Mouse (Mus musculus) G1E (cell line): ENCODE results near the gene Rab39. TPM values are rescaled to one million over a fixed set of nuclear protein-coding genes. Genes with fewer than 3 reads are reported as not detected.

Experiments used
- ATAC-seq: 2 replicates; pipeline ENCODE4 v1.8.0; 2016; ENCODE audit warnings: mild to moderate bottlenecking; ENCODE audit not compliant: insufficient number of reproducible peaks, poor library complexity, low FRiP score, severe bottlenecking; ENCODE audit errors: extremely low read depth
- DNase-seq: peaks from one replicate; pipeline ENCODE4 v3.0.0; 2012; ENCODE audit warnings: low spot score
- H3K27me3 ChIP-seq: 2 replicates; pipeline ENCODE4 v1.6.1; 2012; ENCODE audit warnings: mild to moderate bottlenecking, low read length, inconsistent platforms; ENCODE audit not compliant: insufficient read depth
- H3K36me3 ChIP-seq: replicated peaks from 2 replicates; pipeline ENCODE3; 2012; ENCODE audit warnings: mild to moderate bottlenecking, inconsistent platforms
- H3K4me1 ChIP-seq: 2 replicates; pipeline ENCODE4 v1.6.1; 2012; ENCODE audit warnings: low read depth, low read length, inconsistent platforms, mixed read lengths; ENCODE audit not compliant: insufficient read depth
- H3K4me3 ChIP-seq: 2 replicates; pipeline ENCODE4 v1.5.1; 2012; ENCODE audit warnings: low read depth, mild to moderate bottlenecking, inconsistent platforms, low read length, moderate library complexity, mixed read lengths
- H3K9me3 ChIP-seq: replicated peaks from 2 replicates; pipeline ENCODE4 v1.6.1; 2012; ENCODE audit warnings: inconsistent platforms
- CTCF ChIP-seq: IDR thresholded peaks from 2 replicates; pipeline ENCODE4 v1.5.1; 2012; ENCODE audit warnings: low read depth, low read length, inconsistent platforms, mixed read lengths
- GATA1 ChIP-seq: IDR thresholded peaks from 2 replicates; pipeline ENCODE4 v1.6.1; 2012; ENCODE audit warnings: borderline replicate concordance, low read length, inconsistent platforms, mixed read lengths
- GATA2 ChIP-seq: IDR thresholded peaks from 2 replicates; pipeline ENCODE4 v1.6.1; 2012; ENCODE audit warnings: low read depth, low read length, inconsistent platforms, borderline replicate concordance
- POLR2AphosphoS5 ChIP-seq: IDR thresholded peaks from 2 replicates; pipeline ENCODE4 v1.6.1; 2012; ENCODE audit warnings: low read depth, low read length, inconsistent platforms; ENCODE audit not compliant: insufficient replicate concordance
- TAL1 ChIP-seq: conservative IDR thresholded peaks from 2 replicates; pipeline ENCODE4 v1.6.1; 2012; ENCODE audit warnings: low read depth, low read length, inconsistent platforms, mixed read lengths
- polyA plus RNA-seq: library from polyadenylated mRNA; stranded (reverse); fragments of >175 nt; gene quantifications from 2 replicates; pipeline ENCODE4 v1.2.3, GENCODE M21; 2012
- total RNA-seq, 2 experiments: library from RNA; stranded (forward) in 1 of 2; stranded (reverse) in 1 of 2; fragments of 200-1000 nt in 1 of 2; fragments of >200 nt in 1 of 2; fragmentation: Nextera tagmentation in 1 of 2; gene quantifications; 2 replicates each; pipeline ENCODE4 v1.2.3; 2014 to 2017

The Rab39 gene
- total and polyA plus RNA-seq, 3 experiments: 0.11 TPM; not detected in 2

- TF ChIP-seq GATA2: no peak
- no peak for TF ChIP-seq POLR2AphosphoS5
- no peak for TF ChIP-seq CTCF
- no peak for TF ChIP-seq TAL1
- no peak for TF ChIP-seq GATA1
- Histone ChIP-seq H3K4me3 (no peak overlapping the region), H3K27me3 (peaks cover 4% of the 10 kb centered on the region; the same call in 1 of the 2 replicates), H3K9me3 (peaks cover 7% of the 10 kb centered on the region), H3K36me3 (no peaks in the 10 kb centered on the region), H3K4me1 (no peaks in the 10 kb centered on the region)
- ATAC-seq (no peak), DNase-seq (no peak)
Observed at GRCm38 (mm10) chr9:53702991-53703390, 3.0 kb downstream of the Rab39 start.

- no peak for DNase-seq
- Histone ChIP-seq H3K9me3 (no peaks in the 10 kb centered on the region), H3K27me3 (no peaks in the 10 kb centered on the region), H3K4me3 (no peak overlapping the region), H3K36me3 (no peaks in the 10 kb centered on the region), H3K4me1 (no peaks in the 10 kb centered on the region)
- ATAC-seq: no peak
- TF ChIP-seq CTCF (no peak), GATA2 (no peak), POLR2AphosphoS5 (no peak), TAL1 (no peak), GATA1 (no peak)
Observed at GRCm38 (mm10) chr9:53700496-53700895, 5.5 kb downstream of the Rab39 start.

DNA sequence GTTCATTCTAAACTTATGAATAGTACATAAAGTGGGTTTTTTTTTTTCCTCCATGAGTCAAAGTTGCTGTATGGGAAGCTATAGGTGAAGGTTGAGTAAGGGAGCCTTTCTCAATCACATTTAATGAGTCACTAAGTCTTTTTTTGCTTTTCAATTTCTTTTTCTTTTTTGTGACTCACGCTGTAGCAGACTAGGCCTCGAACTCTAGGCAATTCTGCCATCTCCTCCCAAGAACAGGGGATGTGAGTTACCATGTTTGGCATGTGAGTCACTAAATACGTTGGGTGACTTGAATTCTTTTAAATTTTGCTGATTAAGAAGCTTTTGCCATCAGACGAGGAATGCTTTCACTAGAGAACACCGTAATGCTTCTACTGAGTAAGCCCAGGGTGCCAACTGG, 10.2 kb downstream of the Rab39 start:
- Histone ChIP-seq H3K27me3 (peaks cover 3% of the 10 kb centered on the region; the same call in 1 of the 2 replicates), H3K4me3 (no peak overlapping the region), H3K9me3 (no peaks in the 10 kb centered on the region), H3K36me3 (no peaks in the 10 kb centered on the region), H3K4me1 (0 out of 2 replicates have a peak, but pooled peaks cover 2% of the 10 kb centered on the region)
- ATAC-seq (no peak), DNase-seq (no peak)
- TF ChIP-seq CTCF (no peak), POLR2AphosphoS5 (no peak), TAL1 (no peak), GATA1 (no peak), GATA2 (no peak)

DNA sequence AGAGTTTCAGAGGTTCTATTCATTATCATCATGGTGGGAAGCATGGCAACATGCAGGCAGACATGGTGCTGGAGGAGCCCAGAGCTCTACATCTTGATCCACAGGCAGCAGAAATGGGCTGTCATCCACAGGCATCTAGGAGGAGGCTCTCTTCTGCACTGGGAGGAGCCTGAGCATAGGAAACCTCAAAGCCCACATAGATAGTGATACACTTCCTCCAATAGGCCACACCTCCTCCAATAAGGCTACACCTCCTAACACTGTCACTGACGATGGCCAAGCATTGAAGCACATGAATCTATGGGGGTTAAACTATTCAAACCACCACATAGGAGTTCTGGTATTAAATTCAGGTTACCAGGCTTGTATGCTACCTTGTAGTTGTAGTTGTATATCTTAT, 12.3 kb downstream of the Rab39 start:
- Histone ChIP-seq H3K9me3 (no peaks in the 10 kb centered on the region), H3K4me1 (0 out of 2 replicates have a peak, but pooled peaks cover 2% of the 10 kb centered on the region), H3K36me3 (no peaks in the 10 kb centered on the region), H3K4me3 (no peak overlapping the region), H3K27me3 (peaks cover 3% of the 10 kb centered on the region; the same call in 1 of the 2 replicates)
- ATAC-seq: no peak
- TF ChIP-seq TAL1 (no peak), POLR2AphosphoS5 (no peak), GATA2 (no peak), CTCF (no peak), GATA1 (no peak)
- no peak for DNase-seq

DNA sequence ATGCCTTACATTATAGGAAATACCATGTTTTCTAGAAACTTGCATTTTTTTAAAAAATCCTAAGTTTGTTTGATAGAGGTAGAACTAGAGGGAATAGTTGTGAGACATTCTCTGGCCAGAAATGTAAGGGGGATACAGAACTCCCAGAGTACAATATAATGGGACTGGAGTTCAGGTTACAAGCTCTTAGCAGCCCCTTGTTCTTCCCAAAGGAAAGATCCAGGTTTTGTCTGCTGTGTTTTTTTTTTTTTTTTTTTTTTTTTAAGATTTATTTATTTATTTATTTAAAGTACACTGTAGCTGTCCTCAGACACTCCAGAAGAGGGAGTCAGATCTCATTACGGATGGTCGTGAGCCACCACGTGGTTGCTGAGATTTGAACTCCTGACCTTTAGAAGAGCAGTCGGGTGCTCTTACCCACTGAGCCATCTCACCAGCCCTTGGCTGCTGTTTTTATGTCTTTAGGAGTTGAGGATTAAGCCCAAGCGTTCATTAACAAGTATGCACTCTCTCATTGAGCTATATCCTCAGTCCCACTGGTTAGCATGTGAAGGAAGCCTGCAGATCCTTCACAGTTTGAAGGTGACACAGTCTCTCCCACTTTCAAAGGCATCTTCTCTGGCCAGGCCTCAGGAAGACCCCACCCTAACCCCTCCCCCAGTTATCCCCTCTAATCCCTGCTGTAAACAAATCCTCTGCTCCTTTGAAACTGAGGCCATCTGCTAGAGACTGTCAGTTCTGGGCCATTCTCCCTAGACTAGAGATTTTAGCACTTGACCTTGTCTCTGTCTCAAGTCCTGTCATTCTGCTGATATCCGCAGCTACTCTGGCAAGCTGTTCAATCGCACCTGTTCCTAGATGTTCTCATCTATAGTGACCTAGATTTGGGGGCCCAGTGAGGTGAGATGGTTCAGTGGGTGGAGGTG, 14.0 kb downstream of the Rab39 start:
- no peak for DNase-seq
- no peak for ATAC-seq
- no peaks in the 10 kb centered on the region for H3K36me3 ChIP-seq
- H3K27me3 ChIP-seq: peaks cover 9% of the 10 kb centered on the region
- TF ChIP-seq POLR2AphosphoS5 (no peak), TAL1 (no peak), GATA1 (no peak), GATA2 (no peak)
- H3K9me3 ChIP-seq: no peaks in the 10 kb centered on the region
- no peak overlapping the region for H3K4me3 ChIP-seq
- H3K4me1 ChIP-seq: 0 out of 2 replicates have a peak, but pooled peaks cover 2% of the 10 kb centered on the region

GRCm38 (mm10) chr9:53680851-53681250, 25.2 kb downstream of the Rab39 start:
- ATAC-seq (no peak), DNase-seq (no peak)
- Histone ChIP-seq H3K9me3 (no peaks in the 10 kb centered on the region), H3K4me3 (no peak overlapping the region), H3K4me1 (no peaks in the 10 kb centered on the region), H3K36me3 (no peaks in the 10 kb centered on the region), H3K27me3 (no peaks in the 10 kb centered on the region)
- TF ChIP-seq GATA1 (no peak), GATA2 (no peak), CTCF (no peak), POLR2AphosphoS5 (no peak)
